Mouse (Mus musculus): ENCODE results near the gene Slc25a41. TPM values are rescaled to one million over a fixed set of nuclear protein-coding genes. Genes with fewer than 3 reads are reported as not detected.

Gene Slc25a41
- total RNA-seq, 2 experiments from 2014 or later, result not detected

DNA sequence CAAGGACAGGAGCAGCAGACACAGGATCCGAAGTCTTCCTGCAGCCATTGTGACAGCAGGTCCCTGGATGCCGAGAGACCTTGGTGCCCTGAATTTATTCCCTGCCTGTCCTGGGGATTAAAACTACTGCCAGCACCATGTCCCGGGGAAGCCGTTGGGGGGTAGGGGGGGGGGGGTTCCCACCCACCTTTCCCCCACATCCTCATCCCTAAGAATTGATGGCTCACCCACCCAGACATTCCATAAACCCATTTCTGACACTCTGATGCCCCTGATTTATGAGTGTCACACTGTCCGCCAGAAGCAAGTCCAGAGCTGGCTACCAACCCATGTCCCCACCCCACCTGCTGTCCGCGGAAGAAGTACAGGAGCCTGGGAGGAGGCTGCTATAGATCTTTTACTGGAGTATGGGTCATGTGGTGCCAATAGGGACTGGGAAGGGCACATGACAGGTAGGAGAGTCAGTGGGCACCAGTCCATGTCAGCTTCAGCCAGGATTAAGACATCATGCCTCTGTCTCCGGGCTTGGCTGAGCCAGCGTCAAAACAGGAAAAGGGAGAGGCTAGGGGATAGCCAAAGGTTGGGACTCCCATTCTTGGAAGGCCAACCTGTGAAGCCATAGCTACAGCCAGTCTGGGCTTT is 41.4 kb downstream of the Slc25a41 start, which contains the start of gene Pspn:
Gene Pspn (minus strand): TSS at position 51 of the 642 bp plus-strand sequence.
- DNase-seq (ENCODE audit: low spot score), result no peak
- intact Hi-C loops (cut with DNase I), result loop anchor here (5.0 kb wide), 3 partner anchors 97 to 332 kb away; no protein-coding TSS in a partner anchor

DNA sequence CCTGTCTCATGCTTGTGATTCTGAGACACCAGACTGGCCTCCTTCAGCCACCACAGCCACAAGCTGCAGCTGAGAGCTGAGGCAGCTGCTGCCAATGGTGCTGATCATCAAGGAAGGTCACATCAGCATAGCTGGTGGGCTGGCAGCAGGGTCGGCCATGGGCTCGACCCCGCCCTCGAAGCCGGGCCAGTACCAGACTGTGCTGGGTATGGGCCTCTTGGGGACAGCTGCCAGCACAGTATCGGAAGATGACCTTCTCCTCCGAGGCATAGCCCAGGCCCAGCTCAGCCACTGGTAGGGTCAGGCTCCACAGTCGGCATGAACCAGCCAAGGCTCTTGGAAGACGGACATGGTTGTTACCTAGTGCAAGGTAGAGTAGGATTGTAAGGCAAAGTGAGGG is 42.0 kb downstream of the Slc25a41 start:
- intact Hi-C loops (cut with DNase I), result loop anchor here (5.0 kb wide), 3 partner anchors 98 to 333 kb away; no protein-coding TSS in a partner anchor
- no peak for DNase-seq (ENCODE audit: low spot score)

- intact Hi-C loops (cut with DNase I), result loop anchor here (2.0 to 5.0 kb wide), 4 partner anchors 14 to 335 kb away; partner anchors contain the start of genes Gm17949 and Gtf2f1
- peak; percentile 96 for DNase-seq (ENCODE audit: low spot score)
These were observed 44.3 kb downstream of the Slc25a41 start, which contains the start of gene Alkbh7 for GRCm38 (mm10) chr17:56997029-56997667. Alkbh7 (plus strand) TSS chr17:56997339.

DNA sequence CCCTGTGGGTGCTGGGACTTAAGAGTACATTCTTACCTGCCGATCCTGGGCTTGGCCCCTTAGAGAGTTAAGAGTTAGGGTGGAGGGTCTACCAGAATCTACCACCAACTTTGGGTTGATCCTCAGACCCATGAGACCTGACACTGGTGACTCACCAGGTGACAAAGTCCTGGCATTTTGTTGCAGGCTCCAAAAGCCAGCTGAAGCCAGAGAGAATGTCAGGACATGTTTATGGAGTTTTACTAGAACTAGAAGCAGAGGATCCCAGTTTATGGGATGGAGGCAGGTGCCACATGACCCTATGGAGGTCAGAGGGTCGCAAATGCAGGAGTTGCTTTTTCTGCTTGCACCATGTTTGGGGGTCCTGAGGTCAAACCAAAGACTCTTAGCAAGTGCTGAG is 44.9 kb downstream of the Slc25a41 start:
- DNase-seq (ENCODE audit: low spot score), result no peak
- intact Hi-C loops (cut with DNase I), result loop anchor here (1.0 to 5.0 kb wide), 5 partner anchors 14 to 336 kb away; partner anchors contain the start of genes Gm17949 and Gtf2f1

DNA sequence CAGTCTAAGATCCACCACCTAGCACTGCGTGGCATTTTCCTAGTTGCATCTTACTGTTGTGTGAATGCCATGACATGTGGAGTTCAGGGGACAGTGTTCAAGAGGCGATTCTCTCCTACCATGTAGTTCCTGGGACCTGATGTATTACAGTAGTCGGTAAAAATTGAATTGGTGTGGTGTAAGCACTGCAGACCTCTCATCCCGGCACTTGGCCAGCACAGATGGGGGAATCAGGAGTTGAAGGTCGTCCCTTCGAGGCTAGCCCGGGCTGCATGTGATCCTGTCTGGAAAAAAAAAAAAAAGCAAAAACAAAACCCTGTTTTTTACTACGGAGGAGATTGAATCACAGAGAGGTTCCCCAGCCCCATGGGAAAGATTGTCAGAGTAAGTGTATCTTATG is 46.4 kb downstream of the Slc25a41 start:
- no peak for DNase-seq (ENCODE audit: low spot score)
- intact Hi-C loops (cut with DNase I), result loop anchor here (5.0 kb wide), 3 partner anchors 102 to 337 kb away; no protein-coding TSS in a partner anchor

DNA sequence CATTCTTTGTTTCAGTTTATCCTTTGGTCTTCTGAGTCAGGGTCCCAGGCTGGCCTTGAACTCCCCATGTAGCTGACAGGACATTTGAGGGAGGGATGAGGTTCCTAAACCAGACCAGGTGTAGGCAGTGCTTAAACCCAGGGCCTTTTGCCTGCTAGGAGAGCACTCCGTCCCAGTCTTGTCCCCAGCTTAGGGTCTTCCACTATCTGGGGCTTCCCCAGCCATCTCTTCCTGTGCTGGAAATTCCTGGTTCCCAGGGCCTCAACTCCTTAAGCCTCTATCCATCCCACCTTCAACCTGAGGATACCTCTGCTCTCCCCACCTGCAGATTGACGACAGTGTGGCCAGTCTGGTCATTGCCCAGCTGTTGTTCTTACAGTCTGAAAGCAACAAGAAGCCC is 50.5 kb downstream of the Slc25a41 start:
- DNase-seq (ENCODE audit: low spot score), result no peak
- intact Hi-C loops (cut with DNase I), result loop anchor here (5.0 kb wide), 1 partner anchor 66 kb away; the partner anchor contains the start of genes Crb3 and Slc25a23

GRCm38 (mm10) chr17:56990115-56990746 is 51.2 kb downstream of the Slc25a41 start, which contains the start of gene Clpp:
Clpp (plus strand) TSS chr17:56990305.
- peak; percentile 93 for DNase-seq (ENCODE audit: low spot score)
- intact Hi-C loops (cut with DNase I), result loop anchor here (5.0 kb wide), 1 partner anchor 67 kb away; the partner anchor contains the start of genes Crb3 and Slc25a23

- no peak for DNase-seq (ENCODE audit: low spot score)
- intact Hi-C loops (cut with DNase I), result loop anchor here (5.0 kb wide), 1 partner anchor 68 kb away; the partner anchor contains the start of genes Crb3 and Slc25a23
These were observed 51.9 kb downstream of the Slc25a41 start for GRCm38 (mm10) chr17:56989467-56990114.

- intact Hi-C loops (cut with DNase I), result no loop called here
- DNase-seq (ENCODE audit: low spot score), result no peak
These were observed 52.5 kb downstream of the Slc25a41 start for GRCm38 (mm10) chr17:56988921-56989430.

- no peak for DNase-seq (ENCODE audit: low spot score)
- intact Hi-C loops (cut with DNase I), result no loop called here
These were observed 53.0 kb downstream of the Slc25a41 start for GRCm38 (mm10) chr17:56988441-56988840.

DNA sequence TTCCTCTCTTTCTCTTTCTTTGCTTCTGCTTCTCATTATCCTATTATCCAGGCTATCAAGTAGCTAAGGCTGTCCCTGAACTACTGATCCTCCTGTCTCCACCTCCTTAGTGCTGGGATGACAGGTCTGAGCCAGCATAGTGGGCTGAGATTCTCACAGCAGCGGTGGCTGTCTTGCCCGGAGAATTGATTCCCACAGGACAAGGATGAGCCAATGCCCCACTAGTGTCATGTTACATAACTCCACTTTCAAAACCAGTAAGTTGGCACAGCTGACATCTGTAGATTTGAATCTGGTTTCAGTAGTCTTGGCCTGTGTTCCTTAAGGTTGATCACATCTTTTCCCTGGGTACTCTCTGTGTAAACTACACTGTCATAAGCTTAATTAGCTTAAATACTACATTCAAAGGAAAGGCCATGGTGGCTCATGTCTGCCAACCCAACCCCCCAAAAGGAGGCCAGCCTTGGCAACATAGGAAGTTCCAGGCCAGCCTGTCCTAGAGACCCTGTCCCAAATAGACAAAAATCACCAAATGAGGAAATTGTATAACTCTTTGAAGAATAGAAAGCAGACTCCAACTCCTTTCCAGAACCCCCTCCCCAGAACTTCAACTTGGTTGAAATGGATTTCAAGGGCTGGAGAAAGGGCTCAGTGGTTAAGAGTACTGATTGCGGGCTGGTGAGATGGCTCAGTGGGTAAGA is 55.2 kb downstream of the Slc25a41 start:
- intact Hi-C loops (cut with DNase I), result no loop called here
- DNase-seq (ENCODE audit: low spot score), result no peak

DNA sequence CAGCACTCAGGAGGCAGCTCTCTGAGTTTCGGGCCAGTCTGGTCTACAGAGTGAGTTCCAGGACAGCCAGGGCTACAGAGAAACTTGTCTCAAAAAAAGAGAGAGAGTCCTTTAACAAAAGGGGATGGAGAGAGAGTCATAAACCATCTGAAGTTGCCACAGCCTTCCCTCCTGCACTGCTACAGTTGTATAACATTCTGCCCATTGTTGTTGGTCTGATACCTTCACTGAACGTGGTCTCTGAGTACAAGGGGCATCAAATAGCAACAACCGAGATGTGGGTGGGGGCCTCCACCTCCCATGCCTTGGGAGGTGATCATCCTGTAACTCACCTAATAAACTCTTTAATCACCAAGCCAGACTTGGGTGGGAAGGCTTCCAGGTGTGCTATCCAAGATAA is 55.8 kb downstream of the Slc25a41 start:
- intact Hi-C loops (cut with DNase I), result no loop called here
- DNase-seq (ENCODE audit: low spot score), result no peak

DNA sequence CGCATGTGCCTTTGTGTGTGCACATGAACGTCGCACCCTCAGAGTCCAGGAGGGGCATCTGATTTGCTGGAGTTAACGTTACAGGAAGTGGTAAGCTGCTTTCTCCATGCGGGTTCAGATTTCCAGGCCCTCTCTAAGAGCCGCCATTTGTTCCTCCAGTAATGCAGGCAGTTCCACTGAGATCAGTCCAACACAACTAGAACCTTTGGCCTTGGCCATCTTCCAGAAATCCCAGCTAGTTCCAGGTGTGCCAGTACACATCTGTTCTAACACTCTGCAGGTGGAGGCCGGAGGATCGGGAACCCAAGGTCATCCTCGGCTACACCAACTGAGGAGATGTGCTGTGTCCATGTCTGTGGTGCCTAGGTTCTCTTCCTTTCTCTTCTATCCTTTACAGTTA is 56.6 kb downstream of the Slc25a41 start:
- no peak for DNase-seq (ENCODE audit: low spot score)
- intact Hi-C loops (cut with DNase I), result no loop called here

Other genes with a start within 250 kb of the Slc25a41 start
- 1 to 10 TPM; 3.2 to 4.6 TPM for gene Rfx2, start 210.6 kb downstream of the Slc25a41 start, total RNA-seq (2021)
- not detected for gene Acsbg2, start 167.2 kb downstream of the Slc25a41 start, total RNA-seq (2021)
- gene 1700061G19Rik, start 166.2 kb downstream of the Slc25a41 start, total RNA-seq (2021), result not detected
- gene Mllt1, start 106.2 kb downstream of the Slc25a41 start, total RNA-seq (2021), result 10 to 100 TPM; 21.6 to 21.8 TPM
- not detected for gene Acer1, start 59.5 kb downstream of the Slc25a41 start, total RNA-seq (2021)
- gene Clpp, start 51.3 kb downstream of the Slc25a41 start, total RNA-seq (2021), result 10 to 100 TPM; 73.4 TPM
- gene Alkbh7, start 44.3 kb downstream of the Slc25a41 start, total RNA-seq (2021), result 10 to 100 TPM; 65.4 to 77.8 TPM
- gene Pspn, start 41.6 kb downstream of the Slc25a41 start, total RNA-seq (2021), result not detected
- 10 to 100 TPM; 20.4 to 22.7 TPM for gene Gtf2f1, start 30.4 kb downstream of the Slc25a41 start, total RNA-seq (2021)
- not detected for gene Gm17949, start 30.2 kb downstream of the Slc25a41 start, total RNA-seq (2021)
- 10 to 100 TPM; 44.8 to 44.9 TPM for gene Khsrp, start 10.1 kb downstream of the Slc25a41 start, total RNA-seq (2021)
- under 1 TPM in 1 of 2 experiments, not detected in 1; 0.78 TPM for gene Crb3, start 17.5 kb upstream of the Slc25a41 start, total RNA-seq (2021)
- 10 to 100 TPM; 65.1 to 75.0 TPM for gene Slc25a23, start 18.2 kb upstream of the Slc25a41 start, total RNA-seq (2021)
- gene Dennd1c, start 36.9 kb upstream of the Slc25a41 start, total RNA-seq (2021), result 1 to 10 TPM in 1 of 2 experiments, under 1 TPM in 1; 0.96 to 2.1 TPM
- gene Tubb4a, start 46.1 kb upstream of the Slc25a41 start, total RNA-seq (2021), result 1 to 10 TPM; 3.2 to 3.3 TPM
- gene Tnfsf9, start 63.7 kb upstream of the Slc25a41 start, total RNA-seq (2021), result under 1 TPM; 0.28 to 0.57 TPM
- not detected for gene Cd70, start 108.1 kb upstream of the Slc25a41 start, total RNA-seq (2021)
- not detected for gene Tnfsf14, start 152.5 kb upstream of the Slc25a41 start, total RNA-seq (2021)
- gene C3, start 186.5 kb upstream of the Slc25a41 start, total RNA-seq (2021), result 10 to 100 TPM; 47.1 to 80.7 TPM
- 10 to 100 TPM; 26.1 to 29.5 TPM for gene Gpr108, start 206.8 kb upstream of the Slc25a41 start, total RNA-seq (2021)
- gene Trip10, start 207.8 kb upstream of the Slc25a41 start, total RNA-seq (2021), result 100 to 1,000 TPM in 1 of 2 experiments, 10 to 100 TPM in 1; 90.6 to 107 TPM
- 1 to 10 TPM; 1.5 to 1.7 TPM for gene Vav1, start 237.4 kb upstream of the Slc25a41 start, total RNA-seq (2021)

Measured in heart, postnatal 25 days (tissue).